Mouse (Mus musculus): Measurements from ENCODE around the gene Urah.

The Urah gene

GRCm38 (mm10) chr7:140839556-140839955 is 4.7 kb downstream of the Urah start:
- no peak for DNase-seq (ENCODE audit: extremely low read depth, low read depth, low spot score)

- peak; percentile 88 for DNase-seq (ENCODE audit: extremely low read depth, low read depth, low spot score)
Observed at GRCm38 (mm10) chr7:140840750-140841735, 6.2 kb downstream of the Urah start.

- DNase-seq (ENCODE audit: extremely low read depth, low read depth, low spot score), result no peak
Observed at GRCm38 (mm10) chr7:140843806-140844205, 9.0 kb downstream of the Urah start.

GRCm38 (mm10) chr7:140844905-140845665 is 10.3 kb downstream of the Urah start, which contains the start of gene Scgb1c1:
Scgb1c1 (plus strand) TSS chr7:140845547.
- no peak for DNase-seq (ENCODE audit: extremely low read depth, low read depth, low spot score)

- no peak for DNase-seq (ENCODE audit: extremely low read depth, low read depth, low spot score)
Observed at GRCm38 (mm10) chr7:140845683-140846082, 10.9 kb downstream of the Urah start.

GRCm38 (mm10) chr7:140846676-140847075 is 11.9 kb downstream of the Urah start:
- DNase-seq (ENCODE audit: extremely low read depth, low read depth, low spot score), result no peak

- DNase-seq (ENCODE audit: extremely low read depth, low read depth, low spot score), result no peak
Observed at GRCm38 (mm10) chr7:140847755-140848580, 13.2 kb downstream of the Urah start, which contains the start of gene Odf3. Odf3 (plus strand) TSS chr7:140847805.

GRCm38 (mm10) chr7:140848591-140848990 is 13.8 kb downstream of the Urah start:
- no peak for DNase-seq (ENCODE audit: extremely low read depth, low read depth, low spot score)

- DNase-seq (ENCODE audit: extremely low read depth, low read depth, low spot score), result no peak
Observed at GRCm38 (mm10) chr7:140851916-140852315, 17.1 kb downstream of the Urah start.

- DNase-seq (ENCODE audit: extremely low read depth, low read depth, low spot score), result no peak
Observed at GRCm38 (mm10) chr7:140853386-140853785, 18.6 kb downstream of the Urah start.

GRCm38 (mm10) chr7:140854483-140854882 is 19.7 kb downstream of the Urah start:
- DNase-seq (ENCODE audit: extremely low read depth, low read depth, low spot score), result no peak

GRCm38 (mm10) chr7:140855181-140855580 is 20.4 kb downstream of the Urah start:
- DNase-seq (ENCODE audit: extremely low read depth, low read depth, low spot score), result no peak

- peak; percentile 88 for DNase-seq (ENCODE audit: extremely low read depth, low read depth, low spot score)
Observed at GRCm38 (mm10) chr7:140855860-140856784, 21.3 kb downstream of the Urah start, which contains the start of gene Gm45785. Gm45785 (minus strand) TSS chr7:140856331.

- no peak for DNase-seq (ENCODE audit: extremely low read depth, low read depth, low spot score)
Observed at GRCm38 (mm10) chr7:140856785-140857549, 22.1 kb downstream of the Urah start, which contains the start of gene Ric8a. Ric8a (plus strand) TSS chr7:140856957.

GRCm38 (mm10) chr7:140857550-140858505 is 23.0 kb downstream of the Urah start, which contains the start of gene Bet1l:
Bet1l (minus strand) TSS chr7:140857577.
- no peak for DNase-seq (ENCODE audit: extremely low read depth, low read depth, low spot score)

- DNase-seq (ENCODE audit: extremely low read depth, low read depth, low spot score), result no peak
Observed at GRCm38 (mm10) chr7:140858746-140859145, 23.9 kb downstream of the Urah start.

GRCm38 (mm10) chr7:140859997-140860396 is 25.2 kb downstream of the Urah start:
- no peak for DNase-seq (ENCODE audit: extremely low read depth, low read depth, low spot score)

GRCm38 (mm10) chr7:140860728-140861127 is 25.9 kb downstream of the Urah start:
- DNase-seq (ENCODE audit: extremely low read depth, low read depth, low spot score), result no peak
